Mouse (Mus musculus): Measurements from ENCODE around the gene Grm4. TPM values are rescaled to one million over a fixed set of nuclear protein-coding genes. Genes with fewer than 3 reads are reported as not detected.

The Grm4 gene
- polyA plus RNA-seq, 1 experiment from 2014 or later: 0.16 TPM

- Histone ChIP-seq H3K4me2 (replicated peaks; ENCODE audit: low read depth) (no peak overlapping the region), H3K36me3 (ENCODE audit: control insufficient read depth, insufficient read depth, low read length) (no peaks in the 10 kb centered on the region), H3K9me3 (ENCODE audit: control insufficient read depth, low read length) (no peaks in the 10 kb centered on the region), H3K27me3 (ENCODE audit: control insufficient read depth, insufficient read depth, low read length) (no peaks in the 10 kb centered on the region), H3K4me1 (replicated peaks; ENCODE audit: control insufficient read depth, insufficient read depth) (no peaks in the 10 kb centered on the region), H3K4me3 (ENCODE audit: low read depth, low read length) (no peak overlapping the region), H3K27ac (replicated peaks) (no peak overlapping the region), H3K9ac (ENCODE audit: low read length) (no peak overlapping the region)
- no peak for ATAC-seq (ENCODE audit: low FRiP score, low TSS enrichment)
- TF ChIP-seq CTCF (IDR thresholded peaks at IDR 0.05; ENCODE audit: low read depth) (no peak), EP300 (optimal IDR thresholded peaks at IDR 0.05) (no peak)
- WGBS: 65% methylated on average over 7 of the region's 7 CpGs
- no peak for DNase-seq (ENCODE audit: low spot score)
Observed at GRCm38 (mm10) chr17:27503869-27504268, 17.3 kb downstream of the Grm4 start.

GRCm38 (mm10) chr17:27502736-27503445 is 18.3 kb downstream of the Grm4 start:
- no peak for TF ChIP-seq CTCF (IDR thresholded peaks at IDR 0.05; ENCODE audit: low read depth)
- TF ChIP-seq EP300 (optimal IDR thresholded peaks at IDR 0.05): no peak
- Histone ChIP-seq H3K27ac (replicated peaks) (no peak overlapping the region), H3K4me3 (ENCODE audit: low read depth, low read length) (no peak overlapping the region), H3K36me3 (ENCODE audit: control insufficient read depth, insufficient read depth, low read length) (no peaks in the 10 kb centered on the region), H3K9ac (ENCODE audit: low read length) (no peak overlapping the region), H3K27me3 (ENCODE audit: control insufficient read depth, insufficient read depth, low read length) (no peaks in the 10 kb centered on the region), H3K9me3 (ENCODE audit: control insufficient read depth, low read length) (no peaks in the 10 kb centered on the region), H3K4me2 (replicated peaks; ENCODE audit: low read depth) (no peak overlapping the region), H3K4me1 (replicated peaks; ENCODE audit: control insufficient read depth, insufficient read depth) (no peaks in the 10 kb centered on the region)
- WGBS: 55% methylated on average over 31 of the region's 31 CpGs
- no peak for ATAC-seq (ENCODE audit: low FRiP score, low TSS enrichment)
- DNase-seq (ENCODE audit: low spot score): no peak

DNA sequence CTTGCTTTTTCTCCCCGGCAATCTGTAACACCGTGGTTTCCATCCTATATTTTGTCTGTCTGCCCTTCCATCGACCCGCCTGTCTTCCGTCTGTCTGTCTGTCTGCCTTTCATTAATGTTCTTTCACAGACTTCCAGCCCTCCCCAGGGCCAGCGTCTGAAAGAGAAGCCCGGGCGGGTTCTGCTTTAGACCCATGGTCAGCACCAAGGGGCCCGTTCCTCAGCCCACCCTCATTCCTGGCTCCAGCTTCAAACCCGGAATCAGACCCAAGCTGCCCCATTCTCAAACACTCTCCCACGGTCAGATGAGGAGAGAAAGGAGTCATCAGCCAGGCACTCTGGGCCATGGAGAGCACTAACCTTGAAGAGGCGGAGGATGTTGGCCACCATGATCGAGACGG is 18.9 kb downstream of the Grm4 start:
- Histone ChIP-seq H3K4me1 (replicated peaks; ENCODE audit: control insufficient read depth, insufficient read depth) (no peaks in the 10 kb centered on the region), H3K36me3 (ENCODE audit: control insufficient read depth, insufficient read depth, low read length) (no peaks in the 10 kb centered on the region), H3K4me2 (replicated peaks; ENCODE audit: low read depth) (peak overlapping the region; percentile 25; the same call in 1 of the 2 replicates), H3K27me3 (ENCODE audit: control insufficient read depth, insufficient read depth, low read length) (no peaks in the 10 kb centered on the region), H3K27ac (replicated peaks) (no peak overlapping the region), H3K9ac (ENCODE audit: low read length) (no peak overlapping the region), H3K4me3 (ENCODE audit: low read depth, low read length) (no peak overlapping the region), H3K9me3 (ENCODE audit: control insufficient read depth, low read length) (no peaks in the 10 kb centered on the region)
- no peak for ATAC-seq (ENCODE audit: low FRiP score, low TSS enrichment)
- 25% methylated on average over 14 of the region's 14 CpGs for WGBS
- no peak for TF ChIP-seq CTCF (IDR thresholded peaks at IDR 0.05; ENCODE audit: low read depth)
- TF ChIP-seq EP300 (optimal IDR thresholded peaks at IDR 0.05): no peak
- no peak for DNase-seq (ENCODE audit: low spot score)

DNA sequence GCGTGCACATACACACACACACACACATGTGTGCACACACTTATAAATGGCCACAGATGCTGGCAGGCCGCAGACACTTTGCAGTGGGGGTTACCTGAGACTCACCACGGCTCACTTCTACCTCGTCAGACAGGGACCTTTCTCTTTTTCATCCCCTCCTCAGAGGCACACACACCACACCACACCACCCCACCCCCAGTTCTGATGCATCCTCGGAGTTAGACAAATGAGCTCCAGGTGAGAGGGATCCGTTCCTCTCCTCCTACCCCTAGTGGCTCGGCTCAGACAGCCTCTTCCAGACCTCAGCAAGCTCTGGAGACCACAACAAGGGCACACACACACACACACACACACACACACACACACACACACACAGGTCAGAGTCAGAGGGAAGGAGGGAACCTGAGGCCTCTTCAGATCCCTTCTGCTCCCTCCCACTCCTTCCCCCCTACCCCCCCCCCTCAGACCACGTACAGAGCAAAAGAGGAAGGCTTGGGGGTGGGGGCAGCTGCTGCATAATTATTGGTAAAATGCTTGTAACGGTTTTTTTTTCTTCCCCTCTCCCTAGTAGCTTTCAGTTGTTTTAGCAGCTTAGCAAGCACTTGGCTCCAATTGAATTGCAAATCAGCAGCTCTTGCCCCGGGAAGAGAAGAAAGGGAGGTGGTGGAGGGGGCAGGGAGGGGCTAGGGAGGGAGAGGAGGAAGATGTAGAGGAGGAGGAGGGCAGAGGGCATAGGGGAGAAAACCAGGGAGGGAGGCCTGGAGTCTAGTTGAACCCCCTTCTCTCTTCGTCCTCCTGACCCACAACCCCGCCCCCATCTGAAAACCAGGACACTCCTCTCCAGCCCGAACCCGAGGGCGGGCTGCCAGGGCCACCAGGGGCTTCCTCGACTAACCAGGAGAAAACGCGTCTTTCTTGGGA is 19.6 kb downstream of the Grm4 start:
- WGBS: 20% methylated on average over 17 of the region's 18 CpGs
- Histone ChIP-seq H3K4me1 (replicated peaks; ENCODE audit: control insufficient read depth, insufficient read depth) (no peaks in the 10 kb centered on the region), H3K4me2 (replicated peaks; ENCODE audit: low read depth) (peak overlapping the region; percentile 25; the same call in 1 of the 2 replicates), H3K4me3 (ENCODE audit: low read depth, low read length) (no peak overlapping the region), H3K27me3 (ENCODE audit: control insufficient read depth, insufficient read depth, low read length) (no peaks in the 10 kb centered on the region), H3K9me3 (ENCODE audit: control insufficient read depth, low read length) (no peaks in the 10 kb centered on the region), H3K36me3 (ENCODE audit: control insufficient read depth, insufficient read depth, low read length) (no peaks in the 10 kb centered on the region), H3K27ac (replicated peaks) (no peak overlapping the region), H3K9ac (ENCODE audit: low read length) (no peak overlapping the region)
- ATAC-seq (ENCODE audit: low FRiP score, low TSS enrichment): no peak
- DNase-seq (ENCODE audit: low spot score): no peak
- TF ChIP-seq CTCF (IDR thresholded peaks at IDR 0.05; ENCODE audit: low read depth) (no peak), EP300 (optimal IDR thresholded peaks at IDR 0.05) (no peak)

GRCm38 (mm10) chr17:27500811-27501210 is 20.4 kb downstream of the Grm4 start:
- no peaks in the 10 kb centered on the region for H3K36me3 ChIP-seq (ENCODE audit: control insufficient read depth, insufficient read depth, low read length)
- DNase-seq (ENCODE audit: low spot score): no peak
- H3K4me1 ChIP-seq (replicated peaks; ENCODE audit: control insufficient read depth, insufficient read depth): no peaks in the 10 kb centered on the region
- no peak for ATAC-seq (ENCODE audit: low FRiP score, low TSS enrichment)
- H3K9me3 ChIP-seq (ENCODE audit: control insufficient read depth, low read length): no peaks in the 10 kb centered on the region
- H3K27me3 ChIP-seq (ENCODE audit: control insufficient read depth, insufficient read depth, low read length): no peaks in the 10 kb centered on the region
- 41% methylated on average over 4 of the region's 4 CpGs for WGBS
- TF ChIP-seq EP300 (optimal IDR thresholded peaks at IDR 0.05) (no peak), CTCF (IDR thresholded peaks at IDR 0.05; ENCODE audit: low read depth) (no peak)
- H3K4me2 ChIP-seq (replicated peaks; ENCODE audit: low read depth): no peak overlapping the region
- H3K27ac ChIP-seq (replicated peaks): no peak overlapping the region
- no peak overlapping the region for H3K4me3 ChIP-seq (ENCODE audit: low read depth, low read length)
- no peak overlapping the region for H3K9ac ChIP-seq (ENCODE audit: low read length)

- no peak overlapping the region for H3K4me3 ChIP-seq (ENCODE audit: low read depth, low read length)
- no peak for TF ChIP-seq EP300 (optimal IDR thresholded peaks at IDR 0.05)
- TF ChIP-seq CTCF (IDR thresholded peaks at IDR 0.05; ENCODE audit: low read depth): no peak
- WGBS: 66% methylated on average over 13 of the region's 13 CpGs
- H3K4me1 ChIP-seq (replicated peaks; ENCODE audit: control insufficient read depth, insufficient read depth): no peaks in the 10 kb centered on the region
- no peak overlapping the region for H3K27ac ChIP-seq (replicated peaks)
- H3K27me3 ChIP-seq (ENCODE audit: control insufficient read depth, insufficient read depth, low read length): no peaks in the 10 kb centered on the region
- DNase-seq (ENCODE audit: low spot score) (no peak), ATAC-seq (ENCODE audit: low FRiP score, low TSS enrichment) (no peak)
- H3K9ac ChIP-seq (ENCODE audit: low read length): no peak overlapping the region
- H3K4me2 ChIP-seq (replicated peaks; ENCODE audit: low read depth): no peak overlapping the region
- H3K36me3 ChIP-seq (ENCODE audit: control insufficient read depth, insufficient read depth, low read length): no peaks in the 10 kb centered on the region
- no peaks in the 10 kb centered on the region for H3K9me3 ChIP-seq (ENCODE audit: control insufficient read depth, low read length)
Observed at GRCm38 (mm10) chr17:27499080-27499479, 22.1 kb downstream of the Grm4 start.

All from stomach, postnatal 0 days (tissue).